ENCODE assay signal across 28 mouse cellular contexts in genomic region chr13:43474722-43475121, GRCm38 (mm10). TPM values are rescaled to one million over a fixed set of nuclear protein-coding genes. Genes with fewer than 3 reads are reported as not detected.
A peak's percentile ranks its signal among the peaks of the same experiment; 100 is the strongest.
DNase-seq lines count a peak whose midpoint lies in the region; ATAC-seq lines count a peak whose summit lies in the region.
"Had no signal": no experiment of that assay in that cellular context is flagged by ENCODE, and none has a peak within 500 bp of the region (broad histone marks: within the 10 kb centered on the region; RNA-seq: fewer than 3 reads in every experiment).

No protein-coding gene starts in this region.

- intact Hi-C loops in heart, postnatal 36 days (cut with DNase I) = loop anchor here (5.0 kb wide), 3 partner anchors 42 to 292 kb away; no protein-coding TSS in a partner anchor

- ATAC-seq in limb, embryonic 11.5 days (ENCODE audit: insufficient number of reproducible peaks, low FRiP score, low TSS enrichment, low read depth) = no peak
- ATAC-seq: activated CD4-positive, CD25-positive, alpha-beta regulatory T cell, adult 4 months; CD4-positive, CD25-positive, alpha-beta regulatory T cell, adult 4 months; forebrain, embryonic 14.5 days; forebrain, embryonic 16.5 days; Patski had no signal

- H3K4me1 ChIP-seq in brown adipose tissue, adult 24 weeks (ENCODE audit: control insufficient read depth, insufficient read depth, insufficient read length, low read length) = peaks cover 34% of the 10 kb centered on the region
- H3K4me1 ChIP-seq in limb, embryonic 11.5 days (ENCODE audit: control insufficient read depth, insufficient read depth, low read length) = peaks cover 8% of the 10 kb centered on the region

- DNase-seq in heart, adult 11 months = peak; percentile 54
- DNase-seq in heart, postnatal 36 days = no peak
- DNase-seq in limb, embryonic 11.5 days (ENCODE audit: low spot score) = no peak
- DNase-seq in cerebellum, postnatal 4 days (ENCODE audit: low spot score in 2 of 2) = no peak
- DNase-seq: adrenal gland, adult 8-10 months; adrenal gland, postnatal 14 days; adrenal gland, postnatal 36 days; B cell, adult 2 months; cerebellum, adult 11 months; cerebellum, adult 18-20 months; cerebellum, adult 8-10 months; cerebellum, adult 9-11 months; cerebellum, postnatal 14 days; cerebellum, postnatal 36 days; embryo, embryonic 11 days had no signal

- no peak overlapping the region for H3K4me2 ChIP-seq in limb, embryonic 11.5 days (ENCODE audit: low read depth, severe bottlenecking)
- H3K4me2 ChIP-seq: embryonic facial prominence, embryonic 13.5 days; embryonic facial prominence, embryonic 15.5 days; forebrain, embryonic 12.5 days had no signal

- H3K4me3 ChIP-seq in brown adipose tissue, adult 24 weeks (ENCODE audit: insufficient read depth, low read depth, low read length) = no peak overlapping the region
- no peak overlapping the region for H3K4me3 ChIP-seq in limb, embryonic 11.5 days (ENCODE audit: low read depth, low read length)
- H3K4me3 ChIP-seq: embryonic facial prominence, embryonic 13.5 days; embryonic facial prominence, embryonic 15.5 days; erythroblast, embryonic 14.5 days; forebrain, embryonic 10.5 days; forebrain, embryonic 12.5 days had no signal

- no peaks in the 10 kb centered on the region for H3K36me3 ChIP-seq in limb, embryonic 11.5 days (ENCODE audit: control insufficient read depth, insufficient read depth, low read length)
- H3K36me3 ChIP-seq: embryonic facial prominence, embryonic 15.5 days had no signal

- no peaks in the 10 kb centered on the region for H3K27me3 ChIP-seq in limb, embryonic 11.5 days (ENCODE audit: control insufficient read depth, insufficient read depth, low read length)
- H3K27me3 ChIP-seq: CH12.LX; embryonic facial prominence, embryonic 13.5 days; embryonic facial prominence, embryonic 15.5 days; forebrain, embryonic 12.5 days; Patski had no signal

- 77% methylated on average over 5 of the region's 5 CpGs for WGBS in limb, embryonic 11.5 days

- H3K9ac ChIP-seq in limb, embryonic 11.5 days (ENCODE audit: low read length) = no peak overlapping the region
- H3K9ac ChIP-seq: embryonic facial prominence, embryonic 13.5 days; embryonic facial prominence, embryonic 15.5 days; forebrain, embryonic 12.5 days had no signal

- H3K27ac ChIP-seq in brown adipose tissue, adult 24 weeks (replicated peaks; ENCODE audit: low read depth, low read length) = peak overlapping the region; percentile 68
- 0 out of 2 replicates have a peak overlapping the region, but pooled peaks have one; percentile 6 for H3K27ac ChIP-seq in limb, embryonic 11.5 days (replicated peaks; ENCODE audit: low read depth, low read length)
- H3K27ac ChIP-seq: embryonic facial prominence, embryonic 13.5 days; embryonic facial prominence, embryonic 15.5 days; forebrain, embryonic 10.5 days; forebrain, embryonic 12.5 days had no signal

- H3K9me3 ChIP-seq in limb, embryonic 11.5 days (ENCODE audit: control insufficient read depth, low read length) = no peaks in the 10 kb centered on the region
- H3K9me3 ChIP-seq: embryonic facial prominence, embryonic 13.5 days; embryonic facial prominence, embryonic 15.5 days; G1E had no signal

RNA-seq across cellular contexts. Expression of gene Ranbp9, which starts 6.4 kb away (rescaled TPM):
- 10 to 100 TPM; 43.0 to 48.3 TPM for total RNA-seq in heart, postnatal 36 days (2021)
- 38.5 and 48.5 TPM in 2 replicates for polyA plus RNA-seq in brown adipose tissue, adult 24 weeks (2012; ENCODE audit: insufficient read depth, insufficient read length, missing spikeins)
- polyA plus RNA-seq in limb, embryonic 11.5 days (2014; fragmentation: Nextera tagmentation; extraction: Ambion mirVana) = 12.7 and 14.5 TPM in 2 replicates
